ENCODE assay signal across 8 mouse cellular contexts in genomic region chr3:57267559-57268173, GRCm38 (mm10). TPM values are rescaled to one million over a fixed set of nuclear protein-coding genes. Genes with fewer than 3 reads are reported as not detected.
DNase-seq lines count a peak whose midpoint lies in the region; ATAC-seq and TF ChIP-seq lines count a peak whose summit lies in the region.

No protein-coding gene starts in this region.

- no peaks in the 10 kb centered on the region for H3K4me1 ChIP-seq in forebrain, embryonic 15.5 days
- no peaks in the 10 kb centered on the region for H3K4me1 ChIP-seq in intestine, embryonic 16.5 days (ENCODE audit: control insufficient read depth, insufficient read depth, low read length)
- no peaks in the 10 kb centered on the region for H3K4me1 ChIP-seq in liver, adult 2 months (ENCODE audit: control insufficient read depth, insufficient read depth, low read length)
- H3K4me1 ChIP-seq in neural tube, embryonic 14.5 days (ENCODE audit: control insufficient read depth, insufficient read depth, low read length) = no peaks in the 10 kb centered on the region
- H3K4me1 ChIP-seq in thymus, adult 2 months (replicated peaks; ENCODE audit: control insufficient read depth, insufficient read depth, low read length) = no peaks in the 10 kb centered on the region

- peak; percentile 28 for DNase-seq in layer of hippocampus, adult 11-12 months (ENCODE audit: low spot score)
- DNase-seq in layer of hippocampus, adult 9-11 months = no peak
- peak; percentile 52 for DNase-seq in brain, adult 2 months (ENCODE audit: low read depth, low spot score)
- DNase-seq in liver, adult 2 months (ENCODE audit: extremely low read depth, low read depth, low spot score) = peak; percentile 26
- DNase-seq in thymus, adult 2 months = no peak

- no peak overlapping the region for H3K4me2 ChIP-seq in forebrain, embryonic 15.5 days (replicated peaks)
- no peak overlapping the region for H3K4me2 ChIP-seq in intestine, embryonic 16.5 days (ENCODE audit: low read depth, low read length)
- H3K4me2 ChIP-seq in neural tube, embryonic 14.5 days (ENCODE audit: low read depth, low read length) = no peak overlapping the region

- WGBS in forebrain, embryonic 15.5 days = 35% methylated on average over 6 of the region's 6 CpGs
- 33% methylated on average over 6 of the region's 6 CpGs for WGBS in intestine, embryonic 16.5 days
- 29% methylated on average over 6 of the region's 6 CpGs for WGBS in liver, adult 2 months
- 35% methylated on average over 6 of the region's 6 CpGs for WGBS in neural tube, embryonic 14.5 days
- WGBS in thymus, adult 2 months = 38% methylated on average over 6 of the region's 6 CpGs

- H3K4me3 ChIP-seq in forebrain, embryonic 15.5 days = no peak overlapping the region
- no peak overlapping the region for H3K4me3 ChIP-seq in intestine, embryonic 16.5 days (ENCODE audit: low read length)
- no peak overlapping the region for H3K4me3 ChIP-seq in liver, adult 2 months (ENCODE audit: insufficient read depth, low read depth, low read length)
- H3K4me3 ChIP-seq in neural tube, embryonic 14.5 days (ENCODE audit: low read depth, low read length) = no peak overlapping the region
- no peak overlapping the region for H3K4me3 ChIP-seq in thymus, adult 2 months (ENCODE audit: control insufficient read depth, insufficient read depth, low read length)

- H3K36me3 ChIP-seq in forebrain, embryonic 15.5 days = no peaks in the 10 kb centered on the region
- no peaks in the 10 kb centered on the region for H3K36me3 ChIP-seq in intestine, embryonic 16.5 days (ENCODE audit: control insufficient read depth, insufficient read depth, low read length)
- H3K36me3 ChIP-seq in liver, adult 2 months (ENCODE audit: control insufficient read depth, insufficient read depth, low read length) = no peaks in the 10 kb centered on the region
- H3K36me3 ChIP-seq in neural tube, embryonic 14.5 days (ENCODE audit: control insufficient read depth, insufficient read depth, low read length) = no peaks in the 10 kb centered on the region
- no peaks in the 10 kb centered on the region for H3K36me3 ChIP-seq in thymus, adult 2 months (ENCODE audit: control insufficient read depth, insufficient read depth, low read length)

- H3K27me3 ChIP-seq in forebrain, embryonic 15.5 days = no peaks in the 10 kb centered on the region
- no peaks in the 10 kb centered on the region for H3K27me3 ChIP-seq in intestine, embryonic 16.5 days (replicated peaks; ENCODE audit: control insufficient read depth, insufficient read depth, low read length)
- no peaks in the 10 kb centered on the region for H3K27me3 ChIP-seq in liver, adult 2 months (ENCODE audit: control insufficient read depth, insufficient read depth, low read length)
- no peaks in the 10 kb centered on the region for H3K27me3 ChIP-seq in neural tube, embryonic 14.5 days (ENCODE audit: control insufficient read depth, insufficient read depth, low read length)
- no peaks in the 10 kb centered on the region for H3K27me3 ChIP-seq in thymus, adult 2 months (ENCODE audit: control insufficient read depth, insufficient read depth, low read length)

- no peaks in the 10 kb centered on the region for H3K9me3 ChIP-seq in forebrain, embryonic 15.5 days
- no peaks in the 10 kb centered on the region for H3K9me3 ChIP-seq in intestine, embryonic 16.5 days (ENCODE audit: control insufficient read depth, low read length)
- H3K9me3 ChIP-seq in neural tube, embryonic 14.5 days (ENCODE audit: control insufficient read depth, low read length) = no peaks in the 10 kb centered on the region

- TF ChIP-seq POLR2A in liver, adult 2 months (IDR thresholded peaks at IDR 0.05; ENCODE audit: extremely low read depth, insufficient read depth, low read length) = no peak
- TF ChIP-seq POLR2A in thymus, adult 2 months (IDR thresholded peaks at IDR 0.05; ENCODE audit: control insufficient read depth, extremely low read depth, insufficient read depth, low read length, poor library complexity) = no peak

- peak; percentile 82 for TF ChIP-seq CTCF in liver, adult 2 months (IDR thresholded peaks at IDR 0.05; ENCODE audit: low read depth, low read length)
- no peak for TF ChIP-seq CTCF in thymus, adult 2 months (IDR thresholded peaks at IDR 0.05; ENCODE audit: borderline replicate concordance, control insufficient read depth, extremely low read depth, insufficient read depth, low read length, poor library complexity)

- no peak overlapping the region for H3K27ac ChIP-seq in forebrain, embryonic 15.5 days (replicated peaks)
- H3K27ac ChIP-seq in intestine, embryonic 16.5 days (ENCODE audit: low read length) = no peak overlapping the region
- H3K27ac ChIP-seq in liver, adult 2 months (replicated peaks; ENCODE audit: insufficient read depth, low read depth, low read length) = no peak overlapping the region
- H3K27ac ChIP-seq in neural tube, embryonic 14.5 days (ENCODE audit: low read depth, low read length) = no peak overlapping the region
- H3K27ac ChIP-seq in thymus, adult 2 months (ENCODE audit: control insufficient read depth, insufficient read depth, low read length) = no peak overlapping the region

- ATAC-seq in forebrain, embryonic 15.5 days (replicated peaks) = peak; percentile 81
- ATAC-seq in intestine, embryonic 16.5 days = peak; percentile 58
- ATAC-seq in neural tube, embryonic 14.5 days (ENCODE audit: low read depth) = peak; percentile 89

- no peak overlapping the region for H3K9ac ChIP-seq in forebrain, embryonic 15.5 days (replicated peaks)
- no peak overlapping the region for H3K9ac ChIP-seq in intestine, embryonic 16.5 days (ENCODE audit: low read depth, low read length)
- H3K9ac ChIP-seq in liver, adult 2 months (ENCODE audit: low read depth, low read length) = no peak overlapping the region
- no peak overlapping the region for H3K9ac ChIP-seq in neural tube, embryonic 14.5 days (replicated peaks; ENCODE audit: low read depth, low read length)

- no peaks in the 10 kb centered on the region for H3K79me2 ChIP-seq in liver, adult 2 months (ENCODE audit: control insufficient read depth, insufficient read depth, low read length)

RNA-seq across cellular contexts. Expression of gene Tm4sf1, which starts 34.1 kb away (rescaled TPM):
- 12.6 and 15.7 TPM in 2 replicates for polyA plus RNA-seq in forebrain, embryonic 15.5 days (2015; fragmentation: Nextera tagmentation; extraction: Ambion mirVana)
- 68.3 and 68.4 TPM in 2 replicates for polyA plus RNA-seq in intestine, embryonic 16.5 days (2015; fragmentation: Nextera tagmentation; extraction: Ambion mirVana)
- total RNA-seq in liver, adult 2 months (2014; rRNA removed) = 24.3 and 29.0 TPM in 2 replicates
- polyA plus RNA-seq in liver, adult 2 months (2012; rRNA removed) = 15.9 and 16.3 TPM in 2 replicates
- 33.4 and 36.1 TPM in 2 replicates for polyA plus RNA-seq in neural tube, embryonic 14.5 days (2014; fragmentation: Nextera tagmentation; extraction: Ambion mirVana)
- 16.1 and 21.4 TPM in 2 replicates for polyA plus RNA-seq in thymus, adult 2 months (2012; rRNA removed)

Comparison
In these comparisons a context has a peak if more than half of its experiments do, and no peak if none do; other contexts are left out.
1. DNase-seq: peak in layer of hippocampus, adult 11-12 months (single experiment), brain, adult 2 months (single experiment) and liver, adult 2 months (single experiment); none in layer of hippocampus, adult 9-11 months (single experiment) and thymus, adult 2 months (single experiment).
2. Peak in every context shown above with its lines, with median percentiles within 50 percentile points of each other: ATAC-seq.